Mouse (Mus musculus) neural tube, embryonic 14.5 days (tissue): ENCODE measurements around the gene Zfp275. TPM values are rescaled to one million over a fixed set of nuclear protein-coding genes. Genes with fewer than 3 reads are reported as not detected.

Experiments
- ATAC-seq: fragments of 200-750 bp; cut with Nextera tagmentation; 2 replicates; pipeline ENCODE4 v1.8.0; 2017; ENCODE audit warnings: low read depth, mild to moderate bottlenecking, moderate TSS enrichment, moderate library complexity
- H3K27ac ChIP-seq: fragments of 300-500 bp; sonication (generic); 2 replicates; pipeline ENCODE4 v1.5.1; 2014; ENCODE audit warnings: low read depth, mild to moderate bottlenecking, control low read depth, low read length, moderate library complexity, mixed read lengths
- H3K27me3 ChIP-seq: fragments of 300-500 bp; sonication (generic); 2 replicates; pipeline ENCODE4 v1.6.1; 2014; ENCODE audit warnings: low read length; ENCODE audit not compliant: control insufficient read depth, insufficient read depth
- H3K36me3 ChIP-seq: fragments of 300-500 bp; sonication (generic); 2 replicates; pipeline ENCODE4 v1.6.1; 2014; ENCODE audit warnings: low read length, mixed read lengths; ENCODE audit not compliant: control insufficient read depth, insufficient read depth
- H3K4me1 ChIP-seq: fragments of 300-500 bp; sonication (generic); 2 replicates; pipeline ENCODE4 v1.6.1; 2014; ENCODE audit warnings: low read length; ENCODE audit not compliant: control insufficient read depth, insufficient read depth
- H3K4me2 ChIP-seq: fragments of 300-500 bp; sonication (generic); 2 replicates; pipeline ENCODE4 v1.6.1; 2014; ENCODE audit warnings: mild to moderate bottlenecking, low read depth, low read length, control low read depth
- H3K4me3 ChIP-seq: fragments of 300-500 bp; sonication (generic); 2 replicates; pipeline ENCODE4 v1.5.1; 2014; ENCODE audit warnings: low read depth, low read length, control low read depth, mixed read lengths
- H3K9ac ChIP-seq: fragments of 300-500 bp; sonication (generic); replicated peaks from 2 replicates; pipeline ENCODE4 v1.6.1; 2014; ENCODE audit warnings: low read depth, mild to moderate bottlenecking, control low read depth, low read length, mixed read lengths
- H3K9me3 ChIP-seq: fragments of 300-500 bp; sonication (generic); 2 replicates; pipeline ENCODE4 v1.6.1; 2016; ENCODE audit warnings: low read length; ENCODE audit not compliant: control insufficient read depth
- WGBS: fragments of 180-500 bp; shearing (Covaris S2); extraction: QIAGEN DNeasy Blood & Tissue Kit; methylation state at CpG from one replicate; pipeline ENCODE4 v1.1.7; 2014; 5-methylcytosine and 5-hydroxymethylcytosine counted together
- polyA plus RNA-seq: library from polyadenylated mRNA; unstranded; fragments of >200 nt; fragmentation: Nextera tagmentation; extraction: Ambion mirVana; gene quantifications from 2 replicates; pipeline ENCODE4 v1.2.1, GENCODE M21; 2014

The Zfp275 gene
- polyA plus RNA-seq, 1 experiment from 2014 or later, result 12.9 TPM

DNA sequence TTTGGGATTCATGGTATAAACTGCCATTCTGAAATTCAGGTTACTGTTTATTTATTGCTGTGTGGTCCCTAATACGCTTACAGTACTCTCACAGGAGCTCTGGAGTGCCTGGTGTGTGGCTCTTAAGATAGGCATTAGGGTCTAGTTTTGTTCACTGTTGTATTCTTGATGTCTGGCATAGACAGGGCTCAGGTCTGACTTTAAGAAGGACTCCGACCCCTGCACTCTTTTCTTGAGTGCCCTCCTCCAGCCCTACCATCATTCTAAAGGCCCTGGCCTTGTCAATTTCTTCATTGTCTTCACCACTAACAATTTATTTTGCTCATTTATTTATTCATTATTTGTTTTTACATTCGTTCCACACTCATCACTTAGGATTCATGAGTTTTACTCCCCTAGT lies 353 bp upstream of the Zfp275 start:
- Histone ChIP-seq H3K9ac (peak overlapping the region; percentile 57; the same call in 1 of the 2 replicates), H3K4me2 (peak overlapping the region; percentile 54; the same call in 1 of the 2 replicates), H3K36me3 (no peaks in the 10 kb centered on the region), H3K9me3 (no peaks in the 10 kb centered on the region), H3K27me3 (no peaks in the 10 kb centered on the region), H3K27ac (no peak overlapping the region), H3K4me3 (peak overlapping the region; percentile 50), H3K4me1 (no peaks in the 10 kb centered on the region)
- ATAC-seq, result peak; percentile 41; the same call in 1 of the 2 replicates
- 35% methylated on average over 3 of the region's 3 CpGs for WGBS

DNA sequence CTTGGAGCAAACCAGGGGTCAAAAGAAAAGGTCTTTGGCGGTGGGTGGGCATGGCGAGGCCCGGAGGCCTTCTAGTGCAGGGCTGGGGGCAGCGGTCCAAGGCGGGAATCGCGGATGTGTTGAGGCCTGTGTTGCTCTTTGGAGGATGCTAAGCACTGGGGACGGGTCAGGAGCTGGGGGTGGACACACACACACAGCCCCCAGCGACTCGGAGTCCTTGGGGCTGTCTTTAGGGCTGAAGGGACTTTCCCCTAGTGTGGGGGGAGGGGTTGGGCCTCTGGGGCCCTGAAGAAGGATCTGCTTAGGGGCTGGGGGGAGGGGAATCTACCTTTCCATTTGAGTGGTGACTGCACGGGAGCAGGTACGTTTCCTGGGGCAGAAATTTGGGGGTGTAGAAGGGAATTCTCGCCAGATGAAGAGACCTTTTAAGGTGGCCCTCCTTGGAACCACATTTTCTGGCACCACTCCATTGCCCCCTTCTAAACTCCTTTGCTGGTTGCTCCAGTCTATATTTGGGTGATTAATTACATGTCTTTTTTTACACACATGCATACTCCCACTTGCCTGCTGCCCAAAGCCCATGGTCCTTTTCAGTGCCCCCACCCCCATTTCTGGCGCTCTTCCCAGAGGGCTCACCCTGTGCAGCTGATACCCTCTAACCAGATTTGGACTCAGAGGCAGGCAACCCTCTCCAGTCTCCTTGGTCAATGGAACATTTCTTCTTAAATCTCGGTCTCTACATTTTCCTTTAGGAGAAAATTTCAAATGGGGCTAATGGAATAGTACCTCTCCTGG lies 717 bp downstream of the Zfp275 start:
- Histone ChIP-seq H3K4me1 (no peaks in the 10 kb centered on the region), H3K4me2 (peak overlapping the region; percentile 54), H3K27me3 (no peaks in the 10 kb centered on the region), H3K36me3 (no peaks in the 10 kb centered on the region), H3K4me3 (peak overlapping the region; percentile 50), H3K9ac (peak overlapping the region; percentile 57), H3K9me3 (no peaks in the 10 kb centered on the region), H3K27ac (peak overlapping the region; percentile 64)
- peak; percentile 76; the same call in 1 of the 2 replicates for ATAC-seq
- WGBS, result 25% methylated on average over 15 of the region's 15 CpGs

DNA sequence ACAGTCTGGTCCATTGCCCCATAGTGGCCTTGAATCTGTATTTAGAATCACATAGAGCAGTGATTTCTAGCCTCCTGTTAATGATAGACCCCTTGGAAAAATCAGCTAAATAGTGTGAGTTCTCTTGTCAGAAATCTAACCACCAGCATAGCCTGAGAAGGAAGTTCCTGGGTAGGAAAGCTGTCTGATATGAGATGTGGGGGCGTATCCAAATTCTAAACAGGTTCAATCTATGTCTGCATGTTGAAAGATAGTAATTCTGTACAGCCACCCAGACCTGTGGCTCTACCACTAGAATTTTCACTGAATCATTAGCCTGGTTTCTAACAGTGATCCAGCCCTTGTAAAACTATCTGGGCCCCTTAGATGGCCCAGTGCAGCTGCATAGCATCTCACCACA lies 1.4 kb downstream of the Zfp275 start:
- H3K9me3 ChIP-seq, result no peaks in the 10 kb centered on the region
- H3K9ac ChIP-seq, result no peak overlapping the region
- no peak overlapping the region for H3K27ac ChIP-seq
- H3K4me1 ChIP-seq, result no peaks in the 10 kb centered on the region
- H3K27me3 ChIP-seq, result no peaks in the 10 kb centered on the region
- H3K4me3 ChIP-seq, result no peak overlapping the region
- no peaks in the 10 kb centered on the region for H3K36me3 ChIP-seq
- ATAC-seq, result no peak
- H3K4me2 ChIP-seq, result peak overlapping the region; percentile 54; the same call in 1 of the 2 replicates
- WGBS, result 80% methylated on average over 1 of the region's 1 CpGs

DNA sequence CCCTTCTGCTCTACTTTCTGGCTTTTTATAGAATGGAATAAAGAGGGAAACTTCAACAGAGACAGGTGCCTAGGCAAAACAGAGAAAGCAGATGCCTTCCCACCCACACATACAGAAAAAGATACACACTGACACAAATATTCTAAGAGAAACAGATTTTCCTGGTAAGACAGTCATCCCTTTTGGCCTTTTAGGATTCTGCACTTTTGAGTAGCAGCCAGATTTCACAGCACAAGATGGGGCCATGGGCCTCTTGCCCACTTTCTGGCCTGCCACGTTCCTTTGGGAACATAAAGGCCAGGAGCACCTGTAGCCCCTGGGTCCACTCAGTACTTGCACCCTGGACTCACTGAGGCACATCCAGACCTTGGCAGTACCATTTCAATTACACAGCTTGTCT lies 1.9 kb downstream of the Zfp275 start:
- Histone ChIP-seq H3K36me3 (no peaks in the 10 kb centered on the region), H3K27me3 (no peaks in the 10 kb centered on the region), H3K27ac (no peak overlapping the region), H3K4me3 (no peak overlapping the region), H3K4me1 (no peaks in the 10 kb centered on the region), H3K4me2 (no peak overlapping the region), H3K9me3 (no peaks in the 10 kb centered on the region), H3K9ac (no peak overlapping the region)
- WGBS, result 70% methylated on average over 1 of the region's 1 CpGs
- no peak for ATAC-seq

DNA sequence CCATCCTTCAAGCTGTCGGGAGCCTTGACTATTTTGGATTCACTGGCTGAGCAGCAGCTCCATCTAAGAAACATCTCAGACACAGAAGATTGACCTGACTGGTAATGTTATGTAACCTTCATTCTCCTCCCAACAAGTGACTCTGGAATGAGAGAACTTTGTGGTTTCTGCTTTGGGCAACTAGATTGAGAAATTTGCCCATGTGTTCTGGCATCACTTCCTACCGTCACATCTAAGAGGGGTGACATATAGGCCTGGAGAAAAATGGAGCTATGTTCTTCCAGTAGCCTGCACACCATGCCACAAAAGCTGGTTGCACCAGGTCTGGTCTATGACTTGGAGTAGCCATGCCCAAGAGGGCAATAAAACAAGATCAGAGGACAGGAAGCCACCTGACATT lies 13.7 kb downstream of the Zfp275 start:
- Histone ChIP-seq H3K9ac (no peak overlapping the region), H3K4me1 (no peaks in the 10 kb centered on the region), H3K36me3 (no peaks in the 10 kb centered on the region; the same call in 1 of the 2 replicates), H3K4me3 (no peak overlapping the region), H3K27me3 (no peaks in the 10 kb centered on the region), H3K4me2 (no peak overlapping the region), H3K9me3 (no peaks in the 10 kb centered on the region), H3K27ac (no peak overlapping the region)
- ATAC-seq, result no peak
- 94% methylated on average over 2 of the region's 2 CpGs for WGBS

DNA sequence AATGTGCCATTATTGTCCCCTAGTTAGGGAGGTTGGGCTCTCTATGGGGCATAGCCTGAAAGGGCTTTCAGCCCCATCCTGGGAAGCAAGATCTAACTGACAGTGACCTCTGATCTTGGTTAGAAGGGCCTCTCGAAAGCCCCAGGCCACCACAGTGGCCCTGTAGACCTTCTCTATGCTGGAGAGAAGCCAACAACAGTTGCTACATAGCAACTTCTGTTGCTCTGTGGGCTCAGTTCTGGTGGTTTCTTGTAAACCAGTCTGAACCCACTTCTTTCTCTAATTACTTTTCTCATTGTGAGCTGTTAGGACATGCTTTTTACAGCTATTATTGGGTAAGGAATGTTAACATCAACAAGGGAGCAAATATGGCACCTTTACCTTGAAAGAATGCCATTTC lies 14.3 kb downstream of the Zfp275 start:
- Histone ChIP-seq H3K4me1 (no peaks in the 10 kb centered on the region), H3K9me3 (no peaks in the 10 kb centered on the region), H3K4me3 (no peak overlapping the region), H3K27me3 (no peaks in the 10 kb centered on the region), H3K36me3 (no peaks in the 10 kb centered on the region; the same call in 1 of the 2 replicates), H3K9ac (no peak overlapping the region), H3K4me2 (no peak overlapping the region), H3K27ac (no peak overlapping the region)
- no peak for ATAC-seq
- WGBS, result 80% methylated on average over 1 of the region's 1 CpGs

DNA sequence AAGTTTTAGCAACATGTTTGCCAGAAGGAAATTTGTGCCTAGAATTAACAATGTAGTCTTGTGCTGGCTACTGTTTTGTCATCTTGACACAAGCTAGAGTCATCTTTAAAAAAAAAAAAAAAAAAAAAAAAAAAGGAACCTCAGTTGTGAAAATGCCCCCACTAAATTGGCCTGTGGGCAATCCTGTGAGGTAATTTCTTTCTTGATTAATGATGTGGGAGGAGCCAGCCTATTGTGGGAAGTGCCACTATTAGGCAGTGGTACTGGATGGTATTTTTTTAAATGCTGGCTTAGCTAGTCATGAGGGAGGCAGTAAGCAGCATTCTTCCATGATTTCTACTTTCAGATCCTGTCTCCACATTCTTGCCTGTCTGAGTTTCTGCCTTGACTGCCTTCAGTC lies 20.9 kb downstream of the Zfp275 start:
- H3K4me3 ChIP-seq, result no peak overlapping the region
- no peak for ATAC-seq

DNA sequence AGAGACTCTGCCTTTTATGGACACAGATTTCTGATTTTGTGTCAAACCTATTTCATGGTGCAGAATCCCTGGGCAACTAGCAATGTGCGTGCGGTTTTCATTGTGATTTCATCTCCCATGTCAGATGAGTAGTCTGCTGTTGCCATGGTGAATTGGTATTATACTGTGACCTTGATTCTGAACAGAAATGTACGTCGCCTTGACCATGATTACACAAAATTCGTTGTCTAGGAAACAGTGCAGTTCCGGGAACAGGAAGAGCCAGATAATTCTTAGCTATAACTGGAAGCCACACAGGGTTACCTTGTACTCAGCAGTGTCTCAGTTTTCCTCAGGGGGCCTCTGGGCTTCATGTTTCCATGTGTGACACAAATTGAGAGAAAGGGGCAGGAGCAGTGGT lies 42.0 kb downstream of the Zfp275 start:
- H3K27ac ChIP-seq, result no peak overlapping the region
- no peaks in the 10 kb centered on the region for H3K9me3 ChIP-seq
- no peak overlapping the region for H3K9ac ChIP-seq
- no peak overlapping the region for H3K4me2 ChIP-seq
- H3K4me3 ChIP-seq, result no peak overlapping the region
- no peaks in the 10 kb centered on the region for H3K4me1 ChIP-seq
- H3K36me3 ChIP-seq, result no peaks in the 10 kb centered on the region
- H3K27me3 ChIP-seq, result no peaks in the 10 kb centered on the region
- 55% methylated on average over 6 of the region's 6 CpGs for WGBS
- ATAC-seq, result no peak

More for the DNA sequence above, 20.9 kb downstream of the Zfp275 start:
- H3K27me3 ChIP-seq, result no peaks in the 10 kb centered on the region
- no peaks in the 10 kb centered on the region for H3K9me3 ChIP-seq
- no peaks in the 10 kb centered on the region for H3K4me1 ChIP-seq
- no peak overlapping the region for H3K27ac ChIP-seq
- H3K36me3 ChIP-seq, result no peaks in the 10 kb centered on the region
- no peak overlapping the region for H3K9ac ChIP-seq
- no peak overlapping the region for H3K4me2 ChIP-seq

DNA sequence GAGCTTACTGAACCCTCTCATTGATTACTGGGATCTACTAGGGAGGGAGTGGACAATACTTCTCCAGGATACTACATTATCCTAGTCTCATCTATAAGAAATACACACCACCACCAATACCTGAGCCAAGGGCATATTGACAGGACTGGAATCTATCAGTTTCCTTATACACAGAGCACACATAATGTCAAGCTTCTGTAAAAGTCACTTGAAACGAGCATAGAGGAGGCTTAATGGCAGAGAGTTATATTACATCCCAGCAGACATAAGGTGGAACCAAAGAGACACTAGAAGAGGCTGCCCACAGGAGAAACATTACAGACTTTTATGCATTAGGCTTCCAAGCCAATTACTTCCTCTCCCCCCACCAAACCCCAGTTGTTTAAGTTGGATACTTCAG lies 42.5 kb downstream of the Zfp275 start:
- no peaks in the 10 kb centered on the region for H3K4me1 ChIP-seq

More for the DNA sequence above, 42.5 kb downstream of the Zfp275 start:
- Histone ChIP-seq H3K4me2 (no peak overlapping the region), H3K9me3 (no peaks in the 10 kb centered on the region), H3K4me3 (no peak overlapping the region), H3K27me3 (no peaks in the 10 kb centered on the region), H3K9ac (no peak overlapping the region), H3K36me3 (no peaks in the 10 kb centered on the region), H3K27ac (no peak overlapping the region)
- no peak for ATAC-seq
- WGBS, result 36% methylated on average over 1 of the region's 1 CpGs
